Mouse (Mus musculus): Measurements from ENCODE around the gene Rfpl4b.
"Not testable (repeated sequence)": the region's sequence is repeated elsewhere in the genome, so short reads cannot be mapped to it uniquely, and the experiment has no call there.

The Rfpl4b gene

GRCm38 (mm10) chr10:38821679-38822078 is at the start of gene Rfpl4b:
Rfpl4b (minus strand) TSS chr10:38821779.
- no peak for DNase-seq (ENCODE audit: extremely low read depth, low read depth)

GRCm38 (mm10) chr10:38855186-38855585 is 33.6 kb upstream of the Rfpl4b start:
- DNase-seq (ENCODE audit: extremely low read depth, low read depth): no peak

GRCm38 (mm10) chr10:38850006-38850405 is 28.4 kb upstream of the Rfpl4b start:
- DNase-seq (ENCODE audit: extremely low read depth, low read depth): not testable (repeated sequence)

GRCm38 (mm10) chr10:38848884-38849499 is 27.4 kb upstream of the Rfpl4b start:
- no peak for DNase-seq (ENCODE audit: extremely low read depth, low read depth)

GRCm38 (mm10) chr10:38848231-38848630 is 26.7 kb upstream of the Rfpl4b start:
- no peak for DNase-seq (ENCODE audit: extremely low read depth, low read depth)

- DNase-seq (ENCODE audit: extremely low read depth, low read depth): no peak
These were observed 2.2 kb upstream of the Rfpl4b start for GRCm38 (mm10) chr10:38823741-38824140.

- no peak for DNase-seq (ENCODE audit: extremely low read depth, low read depth)
These were observed 15.5 kb downstream of the Rfpl4b start for GRCm38 (mm10) chr10:38806056-38806455.

GRCm38 (mm10) chr10:38804047-38804446 is 17.5 kb downstream of the Rfpl4b start:
- DNase-seq (ENCODE audit: extremely low read depth, low read depth): no peak

- no peak for DNase-seq (ENCODE audit: extremely low read depth, low read depth)
These were observed 18.3 kb downstream of the Rfpl4b start for GRCm38 (mm10) chr10:38803304-38803703.

GRCm38 (mm10) chr10:38788612-38789011 is 33.0 kb downstream of the Rfpl4b start:
- no peak for DNase-seq (ENCODE audit: extremely low read depth, low read depth)

All from MEL-GATA-1-ER (cell line).